Mouse (Mus musculus): ENCODE data around the gene Fam117b.

Gene Fam117b

GRCm38 (mm10) chr1:59986626-59987025, 73.8 kb downstream of the Fam117b start:
- no peak for DNase-seq (ENCODE audit: low read depth, low spot score)

GRCm38 (mm10) chr1:59987399-59988040, 74.7 kb downstream of the Fam117b start:
- no peak for DNase-seq (ENCODE audit: low read depth, low spot score)

- no peak for DNase-seq (ENCODE audit: low read depth, low spot score)
Measured at GRCm38 (mm10) chr1:59995646-59996045, 82.8 kb downstream of the Fam117b start.

GRCm38 (mm10) chr1:59997352-59997751, 84.5 kb downstream of the Fam117b start:
- DNase-seq (ENCODE audit: low read depth, low spot score): no peak

GRCm38 (mm10) chr1:60000319-60000718, 87.5 kb downstream of the Fam117b start:
- peak; percentile 93 for DNase-seq (ENCODE audit: low read depth, low spot score)

- no peak for DNase-seq (ENCODE audit: low read depth, low spot score)
Measured at GRCm38 (mm10) chr1:60007337-60007736, 94.5 kb downstream of the Fam117b start.

- DNase-seq (ENCODE audit: low read depth, low spot score): no peak
Measured at GRCm38 (mm10) chr1:60008743-60009142, 95.9 kb downstream of the Fam117b start.

- DNase-seq (ENCODE audit: low read depth, low spot score): no peak
Measured at GRCm38 (mm10) chr1:60013779-60014178, 101.0 kb downstream of the Fam117b start.

- no peak for DNase-seq (ENCODE audit: low read depth, low spot score)
Measured at GRCm38 (mm10) chr1:60015511-60015910, 102.7 kb downstream of the Fam117b start.

- no peak for DNase-seq (ENCODE audit: low read depth, low spot score)
Measured at GRCm38 (mm10) chr1:60016136-60016611, 103.4 kb downstream of the Fam117b start.

- DNase-seq (ENCODE audit: low read depth, low spot score): no peak
Measured at GRCm38 (mm10) chr1:60017031-60017469, 104.2 kb downstream of the Fam117b start.

Data from 3T3-L1 (cell line).